10 mouse cellular contexts compared by ENCODE assay signal in genomic region chr10:20723962-20724361, GRCm38 (mm10). TPM values are rescaled to one million over a fixed set of nuclear protein-coding genes. Genes with fewer than 3 reads are reported as not detected.
DNase-seq lines count a peak whose midpoint lies in the region; ATAC-seq lines count a peak whose summit lies in the region.
"Had no signal": no experiment of that assay in that cellular context is flagged by ENCODE, and none has a peak within 500 bp of the region (broad histone marks: within the 10 kb centered on the region; RNA-seq: fewer than 3 reads in every experiment).

No protein-coding gene starts in this region.

- DNase-seq in heart, postnatal 4 days, result no peak
- no peak for DNase-seq in hindbrain, embryonic 11.5 days (ENCODE audit: low spot score)
- no peak for DNase-seq in right cerebral cortex, postnatal 10 days (ENCODE audit: low spot score in 2 of 2)
- DNase-seq in layer of hippocampus, adult 9-11 months, result no peak
- DNase-seq: adrenal gland, adult 8-10 months; gastrocnemius, postnatal 10 days had no signal

- WGBS in heart, embryonic 11.5 days (ENCODE audit: insufficient replicate concordance), result 40% methylated on average over 3 of the region's 3 CpGs
- WGBS in hindbrain, embryonic 11.5 days, result 23% methylated on average over 3 of the region's 3 CpGs
- WGBS in macrophage (ENCODE audit: missing documents), result 3% methylated on average over 3 of the region's 3 CpGs

- no peaks in the 10 kb centered on the region for H3K36me3 ChIP-seq in heart, embryonic 11.5 days (ENCODE audit: control insufficient read depth, insufficient read depth, low read length)
- no peaks in the 10 kb centered on the region for H3K36me3 ChIP-seq in hindbrain, embryonic 11.5 days (ENCODE audit: control insufficient read depth, insufficient read depth, low read length)
- H3K36me3 ChIP-seq in macrophage (ENCODE audit: inconsistent target), result peaks cover 17% of the 10 kb centered on the region; the same call in 1 of the 2 replicates

- peak overlapping the region; percentile 28 for H3K4me3 ChIP-seq in heart, embryonic 11.5 days (ENCODE audit: low read depth, low read length)
- H3K4me3 ChIP-seq in brown adipose tissue, adult 24 weeks (ENCODE audit: insufficient read depth, low read depth, low read length), result peak overlapping the region; percentile 58
- H3K4me3 ChIP-seq in hindbrain, embryonic 11.5 days (ENCODE audit: low read depth, low read length), result peak overlapping the region; percentile 15
- peak overlapping the region; percentile 67 for H3K4me3 ChIP-seq in macrophage (ENCODE audit: inconsistent target)

- no peaks in the 10 kb centered on the region for H3K9me3 ChIP-seq in heart, embryonic 11.5 days (replicated peaks; ENCODE audit: control insufficient read depth, low read length)
- no peaks in the 10 kb centered on the region for H3K9me3 ChIP-seq in hindbrain, embryonic 11.5 days (ENCODE audit: control insufficient read depth, low read length)

- H3K79me2 ChIP-seq in macrophage (ENCODE audit: inconsistent target), result peaks cover 57% of the 10 kb centered on the region; the same call in 1 of the 2 replicates

- ATAC-seq in heart, embryonic 11.5 days (replicated peaks; ENCODE audit: insufficient number of reproducible peaks, low FRiP score, low TSS enrichment), result no peak
- no peak for ATAC-seq in hindbrain, embryonic 11.5 days (ENCODE audit: low FRiP score)
- no peak for ATAC-seq in megakaryocyte-erythroid progenitor cell, adult 5-6 weeks (replicated peaks; ENCODE audit: low FRiP score, low TSS enrichment, poor library complexity, severe bottlenecking)

- H3K9ac ChIP-seq in heart, embryonic 11.5 days (ENCODE audit: low read depth, low read length), result peak overlapping the region; percentile 61
- H3K9ac ChIP-seq in hindbrain, embryonic 11.5 days (ENCODE audit: low read depth, low read length), result no peak overlapping the region

- H3K27ac ChIP-seq in heart, embryonic 11.5 days (ENCODE audit: low read depth, low read length), result peak overlapping the region; percentile 51; the same call in 1 of the 2 replicates
- H3K27ac ChIP-seq in brown adipose tissue, adult 24 weeks (replicated peaks; ENCODE audit: low read depth, low read length), result no peak overlapping the region; the same call in 1 of the 2 replicates
- no peak overlapping the region for H3K27ac ChIP-seq in hindbrain, embryonic 11.5 days (ENCODE audit: low read depth, low read length)
- H3K27ac ChIP-seq in macrophage, result peak overlapping the region; percentile 88

- no peaks in the 10 kb centered on the region for H3K27me3 ChIP-seq in heart, embryonic 11.5 days (ENCODE audit: control insufficient read depth, insufficient read depth, low read length)
- H3K27me3 ChIP-seq in hindbrain, embryonic 11.5 days (ENCODE audit: control insufficient read depth, insufficient read depth, low read length), result no peaks in the 10 kb centered on the region; the same call in 1 of the 2 replicates

- H3K4me2 ChIP-seq in heart, embryonic 11.5 days, result peak overlapping the region; percentile 55
- peak overlapping the region; percentile 32 for H3K4me2 ChIP-seq in hindbrain, embryonic 11.5 days (replicated peaks; ENCODE audit: low read depth, low read length)

- peaks cover 9% of the 10 kb centered on the region for H3K4me1 ChIP-seq in heart, embryonic 11.5 days (ENCODE audit: control insufficient read depth, insufficient read depth, low read length)
- peaks cover 2% of the 10 kb centered on the region; the same call in 1 of the 2 replicates for H3K4me1 ChIP-seq in brown adipose tissue, adult 24 weeks (ENCODE audit: control insufficient read depth, insufficient read depth, insufficient read length, low read length)
- H3K4me1 ChIP-seq in hindbrain, embryonic 11.5 days (replicated peaks; ENCODE audit: control insufficient read depth, insufficient read depth, low read length), result peaks cover 4% of the 10 kb centered on the region; the same call in 1 of the 2 replicates

RNA-seq across cellular contexts. Expression of gene Pde7b, which starts 0.9 kb away (rescaled TPM):
- polyA plus RNA-seq in heart, embryonic 11.5 days (2014; fragmentation: Nextera tagmentation; extraction: Ambion mirVana), result 9.7 and 12.1 TPM in 2 replicates
- 10 to 100 TPM; 26.5 to 26.8 TPM for total RNA-seq in heart, postnatal 4 days (2021)
- polyA plus RNA-seq in brown adipose tissue, adult 24 weeks (2012; ENCODE audit: insufficient read depth, insufficient read length, missing spikeins), result 6.1 and 9.5 TPM in 2 replicates
- polyA plus RNA-seq in hindbrain, embryonic 11.5 days (2014; fragmentation: Nextera tagmentation; extraction: Ambion mirVana), result 2.5 and 3.4 TPM in 2 replicates
- total RNA-seq in macrophage (2018; cell fraction: chromatin; rRNA removed), result 100 to 1,000 TPM; 106 to 713 (median 456) TPM
- 100 to 1,000 TPM in 6 of 26 experiments, 10 to 100 TPM in 20; 64.3 to 138 (median 81.4) TPM for total RNA-seq in macrophage (2018; cell fraction: cytosol; rRNA removed)
- 100 to 1,000 TPM; 172 to 441 (median 313) TPM for total RNA-seq in macrophage (2018; cell fraction: nucleus; rRNA removed)
- polyA plus RNA-seq in macrophage (2018), result 26.0 to 42.9 TPM (median 37.2 TPM) in 3 replicates
- total RNA-seq in megakaryocyte-erythroid progenitor cell, adult 5-6 weeks (2014; fragmentation: Nextera tagmentation), result 2.5 TPM in 1 of 2 replicates, not detected in the other
- not detected in 2 replicates for total RNA-seq in megakaryocyte-erythroid progenitor cell, adult 5-6 weeks (2017)

Comparison
In these comparisons a context has a peak if more than half of its experiments do, and no peak if none do; other contexts are left out.
1. H3K27ac ChIP-seq: peak in heart, embryonic 11.5 days (single experiment) and macrophage (single experiment); none in brown adipose tissue, adult 24 weeks (single experiment) and hindbrain, embryonic 11.5 days (single experiment).
2. H3K4me3 ChIP-seq: peak in every context shown above with its lines; median percentile 67 in macrophage; 58 in brown adipose tissue, adult 24 weeks; 28 in heart, embryonic 11.5 days; 15 in hindbrain, embryonic 11.5 days.